Mouse (Mus musculus) lung, adult 2 months (tissue): ENCODE measurements at regions not wholly inside any gene's neighbourhood (a gene's known extent, or its start where the extent isn't known, plus 50 kb on each side); places are given as distances from the start of the nearest gene placed in this dataset.

Experiments
- CTCF ChIP-seq: fragments of 200-500 bp; IDR thresholded peaks from 2 replicates; pipeline ENCODE4 v1.5.1; 2011; ENCODE audit warnings: mild to moderate bottlenecking, low read length, control low read depth; ENCODE audit not compliant: insufficient read depth
- POLR2A ChIP-seq: fragments of 200-500 bp; IDR thresholded peaks from 2 replicates; pipeline ENCODE4 v1.6.1; 2011; ENCODE audit warnings: low read depth, mild to moderate bottlenecking, control low read depth, low read length, borderline replicate concordance; ENCODE audit errors: extremely low read depth

GRCm38 (mm10) chr10:68350798-68351197, 72.3 kb upstream of the Arid5b start:
- TF ChIP-seq CTCF (no peak), POLR2A (no peak)
